Mouse (Mus musculus): ENCODE results near the gene Adam12. TPM values are rescaled to one million over a fixed set of nuclear protein-coding genes. Genes with fewer than 3 reads are reported as not detected.

Gene Adam12
- total RNA-seq, 1 experiment, result 3.9 TPM

DNA sequence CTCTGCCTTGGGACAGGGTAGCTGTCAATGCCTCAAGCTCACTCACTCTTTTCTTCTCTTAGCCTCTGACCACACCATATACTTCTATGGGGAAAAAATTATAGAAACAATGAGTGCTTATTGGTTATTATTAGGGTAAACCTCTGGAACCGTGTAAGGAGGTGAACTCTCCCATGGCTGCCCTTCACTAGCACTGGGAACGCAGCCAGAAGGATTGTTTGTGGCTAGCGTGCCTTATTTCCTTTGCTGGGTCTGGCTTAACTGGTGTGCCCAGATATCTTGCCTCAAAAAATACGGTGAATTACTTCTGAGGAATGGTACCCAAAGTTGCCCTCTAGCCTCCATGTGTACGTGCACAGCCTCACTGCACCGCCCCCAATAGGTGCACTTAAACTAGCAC, 43.4 kb downstream of the Adam12 start:
- Histone ChIP-seq H3K4me1 (ENCODE audit: control insufficient read depth in 2 of 2, insufficient read depth in 2 of 2, low read length in 2 of 2, poor library complexity in 1 of 2) (no peaks in the 10 kb centered on the region), H3K36me3 (ENCODE audit: control insufficient read depth, insufficient read depth, low read length, poor library complexity, severe bottlenecking) (no peaks in the 10 kb centered on the region), H3K9me3 (ENCODE audit: control insufficient read depth, insufficient read depth, low read depth, low read length) (no peaks in the 10 kb centered on the region), H3K4me3 (ENCODE audit: insufficient read depth in 1 of 2, low read depth in 1 of 2, low read length in 2 of 2, poor library complexity in 1 of 2, severe bottlenecking in 1 of 2) (no peak overlapping the region), H3K9ac (ENCODE audit: insufficient read depth, low read depth, low read length, poor library complexity, severe bottlenecking) (no peak overlapping the region), H3K27ac (ENCODE audit: insufficient read depth, low read depth, low read length, poor library complexity, severe bottlenecking) (no peak overlapping the region)
- DNase-seq (ENCODE audit: low read depth, low spot score), result no peak
- in situ Hi-C loops (cut with MboI; ENCODE audit: low sequenced_read_pairs in 2 of 2, unreplicated experiment in 2 of 2), result no loop called here
- no peak for TF ChIP-seq HCFC1 (IDR thresholded peaks at IDR 0.05; ENCODE audit: borderline replicate concordance, insufficient read depth, low read length)
- TF ChIP-seq ZC3H11A (IDR thresholded peaks at IDR 0.05; ENCODE audit: borderline replicate concordance, low read depth, low read length), result no peak
- no peak for TF ChIP-seq ZNF384 (IDR thresholded peaks at IDR 0.05; ENCODE audit: low read depth, low read length)
- TF ChIP-seq CHD2 (IDR thresholded peaks at IDR 0.05; ENCODE audit: low read depth, low read length), result no peak
- TF ChIP-seq MAFK (IDR thresholded peaks at IDR 0.05; ENCODE audit: insufficient read depth, low read depth, low read length), result no peak

DNA sequence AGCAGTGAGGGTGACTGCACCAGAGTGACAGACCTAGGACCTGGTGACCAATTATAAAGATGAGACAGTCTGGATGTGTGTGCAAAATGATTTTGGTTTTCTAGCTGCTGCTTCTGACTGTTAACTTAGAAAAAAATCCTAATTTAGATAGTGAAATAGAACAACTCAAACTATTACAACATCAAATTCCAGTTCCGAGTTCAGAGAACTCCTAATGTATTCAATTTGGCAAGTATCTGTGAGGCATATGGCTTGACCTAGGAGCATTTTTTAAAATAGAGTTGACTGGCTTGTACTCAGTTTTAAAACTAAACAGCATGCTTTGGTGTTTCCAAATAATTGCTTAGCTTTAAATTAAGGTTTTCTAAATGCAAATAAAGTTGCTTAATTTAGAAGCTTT, 44.0 kb downstream of the Adam12 start:
- in situ Hi-C loops (cut with MboI; ENCODE audit: low sequenced_read_pairs in 2 of 2, unreplicated experiment in 2 of 2), result no loop called here

DNA sequence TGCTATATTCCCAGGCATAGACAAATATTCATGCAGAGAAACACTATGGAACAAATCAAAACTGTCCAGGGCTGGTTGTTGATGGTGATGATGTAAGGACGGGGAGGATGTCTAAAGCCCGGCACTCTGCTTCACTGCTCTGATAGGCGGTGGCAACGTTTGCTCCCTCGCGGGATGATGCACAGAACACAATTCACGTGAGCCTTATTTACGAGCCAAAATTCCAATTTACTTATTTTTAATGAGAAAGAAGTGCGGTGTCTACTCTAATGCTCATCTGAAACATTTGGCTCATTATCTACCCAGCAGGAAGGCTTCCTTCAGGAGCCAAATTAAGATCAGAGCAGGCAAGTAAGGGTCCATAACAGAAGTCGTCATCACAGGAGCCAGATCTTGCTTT, 45.4 kb downstream of the Adam12 start:
- Histone ChIP-seq H3K9me3 (ENCODE audit: control insufficient read depth, insufficient read depth, low read depth, low read length) (no peaks in the 10 kb centered on the region), H3K9ac (ENCODE audit: insufficient read depth, low read depth, low read length, poor library complexity, severe bottlenecking) (no peak overlapping the region), H3K4me3 (ENCODE audit: insufficient read depth in 1 of 2, low read depth in 1 of 2, low read length in 2 of 2, poor library complexity in 1 of 2, severe bottlenecking in 1 of 2) (no peak overlapping the region), H3K27ac (ENCODE audit: insufficient read depth, low read depth, low read length, poor library complexity, severe bottlenecking) (no peak overlapping the region), H3K36me3 (ENCODE audit: control insufficient read depth, insufficient read depth, low read length, poor library complexity, severe bottlenecking) (no peaks in the 10 kb centered on the region), H3K4me1 (ENCODE audit: control insufficient read depth in 2 of 2, insufficient read depth in 2 of 2, low read length in 2 of 2, poor library complexity in 1 of 2) (no peaks in the 10 kb centered on the region)
- TF ChIP-seq ZC3H11A (IDR thresholded peaks at IDR 0.05; ENCODE audit: borderline replicate concordance, low read depth, low read length), result no peak
- no peak for TF ChIP-seq HCFC1 (IDR thresholded peaks at IDR 0.05; ENCODE audit: borderline replicate concordance, insufficient read depth, low read length)
- TF ChIP-seq ZNF384 (IDR thresholded peaks at IDR 0.05; ENCODE audit: low read depth, low read length), result no peak
- TF ChIP-seq CHD2 (IDR thresholded peaks at IDR 0.05; ENCODE audit: low read depth, low read length), result no peak
- TF ChIP-seq MAFK (IDR thresholded peaks at IDR 0.05; ENCODE audit: insufficient read depth, low read depth, low read length), result no peak
- in situ Hi-C loops (cut with MboI; ENCODE audit: low sequenced_read_pairs in 2 of 2, unreplicated experiment in 2 of 2), result no loop called here
- no peak for DNase-seq (ENCODE audit: low read depth, low spot score)

More for the DNA sequence above, 44.0 kb downstream of the Adam12 start:
- Histone ChIP-seq H3K27ac (ENCODE audit: insufficient read depth, low read depth, low read length, poor library complexity, severe bottlenecking) (no peak overlapping the region), H3K9me3 (ENCODE audit: control insufficient read depth, insufficient read depth, low read depth, low read length) (no peaks in the 10 kb centered on the region), H3K9ac (ENCODE audit: insufficient read depth, low read depth, low read length, poor library complexity, severe bottlenecking) (no peak overlapping the region), H3K4me1 (ENCODE audit: control insufficient read depth in 2 of 2, insufficient read depth in 2 of 2, low read length in 2 of 2, poor library complexity in 1 of 2) (no peaks in the 10 kb centered on the region), H3K36me3 (ENCODE audit: control insufficient read depth, insufficient read depth, low read length, poor library complexity, severe bottlenecking) (no peaks in the 10 kb centered on the region), H3K4me3 (ENCODE audit: insufficient read depth in 1 of 2, low read depth in 1 of 2, low read length in 2 of 2, poor library complexity in 1 of 2, severe bottlenecking in 1 of 2) (no peak overlapping the region)
- TF ChIP-seq ZC3H11A (IDR thresholded peaks at IDR 0.05; ENCODE audit: borderline replicate concordance, low read depth, low read length) (no peak), MAFK (IDR thresholded peaks at IDR 0.05; ENCODE audit: insufficient read depth, low read depth, low read length) (no peak), CHD2 (IDR thresholded peaks at IDR 0.05; ENCODE audit: low read depth, low read length) (no peak), ZNF384 (IDR thresholded peaks at IDR 0.05; ENCODE audit: low read depth, low read length) (no peak), HCFC1 (IDR thresholded peaks at IDR 0.05; ENCODE audit: borderline replicate concordance, insufficient read depth, low read length) (no peak)
- no peak for DNase-seq (ENCODE audit: low read depth, low spot score)

DNA sequence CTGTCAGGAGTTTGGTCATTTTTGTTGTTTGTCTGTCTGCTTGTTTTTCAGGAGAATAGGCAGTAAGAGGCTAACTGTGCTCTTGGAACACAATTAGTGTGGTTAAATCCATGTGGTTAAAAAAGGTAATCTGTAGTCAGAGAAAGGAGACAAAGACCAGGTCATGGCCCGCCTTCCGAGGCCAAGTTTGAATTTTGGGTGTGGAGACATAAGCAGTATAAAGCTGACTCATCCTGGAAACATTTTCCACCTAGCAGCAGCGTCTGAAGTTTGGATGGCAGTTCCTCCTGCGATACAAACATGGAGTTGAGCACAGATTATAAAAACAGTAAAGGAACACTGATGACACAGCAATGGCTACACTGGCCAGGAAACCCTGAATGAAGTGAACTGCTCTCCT, 46.2 kb downstream of the Adam12 start:
- no peak for TF ChIP-seq ZNF384 (IDR thresholded peaks at IDR 0.05; ENCODE audit: low read depth, low read length)
- no peak for TF ChIP-seq ZC3H11A (IDR thresholded peaks at IDR 0.05; ENCODE audit: borderline replicate concordance, low read depth, low read length)
- no peaks in the 10 kb centered on the region for H3K36me3 ChIP-seq (ENCODE audit: control insufficient read depth, insufficient read depth, low read length, poor library complexity, severe bottlenecking)
- no peak overlapping the region for H3K27ac ChIP-seq (ENCODE audit: insufficient read depth, low read depth, low read length, poor library complexity, severe bottlenecking)
- no peaks in the 10 kb centered on the region for H3K9me3 ChIP-seq (ENCODE audit: control insufficient read depth, insufficient read depth, low read depth, low read length)
- no peak overlapping the region for H3K4me3 ChIP-seq (ENCODE audit: insufficient read depth in 1 of 2, low read depth in 1 of 2, low read length in 2 of 2, poor library complexity in 1 of 2, severe bottlenecking in 1 of 2)
- H3K4me1 ChIP-seq (ENCODE audit: control insufficient read depth in 2 of 2, insufficient read depth in 2 of 2, low read length in 2 of 2, poor library complexity in 1 of 2), result no peaks in the 10 kb centered on the region
- H3K9ac ChIP-seq (ENCODE audit: insufficient read depth, low read depth, low read length, poor library complexity, severe bottlenecking), result no peak overlapping the region
- in situ Hi-C loops (cut with MboI; ENCODE audit: low sequenced_read_pairs in 2 of 2, unreplicated experiment in 2 of 2), result no loop called here
- no peak for DNase-seq (ENCODE audit: low read depth, low spot score)

DNA sequence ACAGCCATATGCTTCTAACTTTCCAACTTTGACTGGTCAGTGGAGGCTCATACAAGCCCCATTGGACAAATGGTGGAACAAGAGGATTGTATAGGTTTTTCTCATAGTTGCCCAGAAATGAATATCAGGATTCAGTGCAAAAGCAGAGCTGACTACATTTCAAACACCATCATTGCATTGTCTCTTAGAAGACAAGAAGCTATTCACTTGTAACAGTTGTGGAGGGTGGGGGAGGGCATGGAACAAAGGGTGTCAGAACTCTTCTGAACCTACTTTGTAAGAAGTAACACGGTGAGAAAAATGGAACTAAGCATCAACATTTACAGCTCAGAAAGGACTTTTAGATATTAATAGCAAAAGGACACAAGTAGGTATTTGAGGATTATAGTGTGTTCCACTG, 50.2 kb downstream of the Adam12 start:
- DNase-seq (ENCODE audit: low read depth, low spot score), result no peak
- Histone ChIP-seq H3K36me3 (ENCODE audit: control insufficient read depth, insufficient read depth, low read length, poor library complexity, severe bottlenecking) (no peaks in the 10 kb centered on the region), H3K4me3 (ENCODE audit: insufficient read depth in 1 of 2, low read depth in 1 of 2, low read length in 2 of 2, poor library complexity in 1 of 2, severe bottlenecking in 1 of 2) (no peak overlapping the region), H3K4me1 (ENCODE audit: control insufficient read depth in 2 of 2, insufficient read depth in 2 of 2, low read length in 2 of 2, poor library complexity in 1 of 2) (no peaks in the 10 kb centered on the region), H3K9ac (ENCODE audit: insufficient read depth, low read depth, low read length, poor library complexity, severe bottlenecking) (no peak overlapping the region), H3K27ac (ENCODE audit: insufficient read depth, low read depth, low read length, poor library complexity, severe bottlenecking) (no peak overlapping the region), H3K9me3 (ENCODE audit: control insufficient read depth, insufficient read depth, low read depth, low read length) (no peaks in the 10 kb centered on the region)
- TF ChIP-seq ZC3H11A (IDR thresholded peaks at IDR 0.05; ENCODE audit: borderline replicate concordance, low read depth, low read length) (no peak), HCFC1 (IDR thresholded peaks at IDR 0.05; ENCODE audit: borderline replicate concordance, insufficient read depth, low read length) (no peak), ZNF384 (IDR thresholded peaks at IDR 0.05; ENCODE audit: low read depth, low read length) (no peak), CHD2 (IDR thresholded peaks at IDR 0.05; ENCODE audit: low read depth, low read length) (no peak), MAFK (IDR thresholded peaks at IDR 0.05; ENCODE audit: insufficient read depth, low read depth, low read length) (no peak)
- in situ Hi-C loops (cut with MboI; ENCODE audit: low sequenced_read_pairs in 2 of 2, unreplicated experiment in 2 of 2), result no loop called here

All from ES-E14 (cell line).